Mouse (Mus musculus) heart, postnatal 0 days (tissue): ENCODE results near the gene Scn4a. TPM values are rescaled to one million over a fixed set of nuclear protein-coding genes. Genes with fewer than 3 reads are reported as not detected.

Experiments used
- ATAC-seq: fragments of 200-750 bp; cut with Nextera tagmentation; 2 replicates; pipeline ENCODE4 v1.8.0; 2017; ENCODE audit warnings: low read depth, moderate number of reproducible peaks, moderate library complexity; ENCODE audit not compliant: insufficient read depth
- DNase-seq: peaks from one replicate; pipeline ENCODE4 v3.0.0-alpha.2; 2016; ENCODE audit warnings: low spot score
- H3K27ac ChIP-seq: fragments of 300-500 bp; sonication (generic); 2 replicates; pipeline ENCODE4 v1.5.1; 2014; ENCODE audit warnings: low read depth, mild to moderate bottlenecking
- H3K27me3 ChIP-seq: fragments of 300-500 bp; sonication (generic); 2 replicates; pipeline ENCODE4 v1.6.1; 2014; ENCODE audit warnings: low read length, mixed read lengths; ENCODE audit not compliant: control insufficient read depth, insufficient read depth
- H3K36me3 ChIP-seq: fragments of 300-500 bp; sonication (generic); replicated peaks from 2 replicates; pipeline ENCODE4 v1.6.1; 2014; ENCODE audit warnings: low read length, mixed read lengths; ENCODE audit not compliant: control insufficient read depth, insufficient read depth
- H3K4me1 ChIP-seq: fragments of 300-500 bp; sonication (generic); 2 replicates; pipeline ENCODE4 v1.6.1; 2014; ENCODE audit warnings: antibody characterized with exemption; ENCODE audit not compliant: control insufficient read depth, insufficient read depth
- H3K4me2 ChIP-seq: fragments of 300-500 bp; sonication (generic); 2 replicates; pipeline ENCODE4 v1.6.1; 2014; ENCODE audit warnings: low read depth, mild to moderate bottlenecking, low read length, moderate library complexity
- H3K4me3 ChIP-seq: fragments of 300-500 bp; sonication (generic); 2 replicates; pipeline ENCODE4 v1.5.1; 2014; ENCODE audit warnings: low read depth, low read length
- H3K9ac ChIP-seq: fragments of 300-500 bp; sonication (generic); replicated peaks from 2 replicates; pipeline ENCODE4 v1.6.1; 2014; ENCODE audit warnings: low read depth, low read length, mixed read lengths
- H3K9me3 ChIP-seq: fragments of 300-500 bp; sonication (generic); replicated peaks from 2 replicates; pipeline ENCODE4 v1.6.1; 2016; ENCODE audit warnings: low read length; ENCODE audit not compliant: control insufficient read depth
- CTCF ChIP-seq: IDR thresholded peaks from 2 replicates; pipeline ENCODE4 v1.5.1; 2016; ENCODE audit warnings: antibody characterized with exemption, control low read depth, low read depth
- EP300 ChIP-seq: IDR thresholded peaks from 2 replicates; pipeline ENCODE4 v1.6.1; 2016; ENCODE audit warnings: antibody characterized with exemption, low read depth
- WGBS: fragments of 180-500 bp; shearing (Covaris S2); extraction: QIAGEN DNeasy Blood & Tissue Kit; methylation state at CpG from one replicate; pipeline ENCODE4 v1.1.7; 2014; 5-methylcytosine and 5-hydroxymethylcytosine counted together
- polyA plus RNA-seq: library from polyadenylated mRNA; unstranded; fragments of >200 nt; fragmentation: Nextera tagmentation; extraction: Ambion mirVana; gene quantifications from 2 replicates; pipeline ENCODE4 v1.2.1, GENCODE M21; 2015
- total RNA-seq: library from RNA; depleted of rRNA; stranded (reverse); fragments of >200 nt; gene quantifications from 2 replicates; pipeline ENCODE4 v1.2.3, GENCODE M21; 2014; ENCODE audit warnings: low replicate concordance

Scn4a gene
- total and polyA plus RNA-seq, 2 experiments from 2014 or later = 0.51 to 0.76 TPM

DNA sequence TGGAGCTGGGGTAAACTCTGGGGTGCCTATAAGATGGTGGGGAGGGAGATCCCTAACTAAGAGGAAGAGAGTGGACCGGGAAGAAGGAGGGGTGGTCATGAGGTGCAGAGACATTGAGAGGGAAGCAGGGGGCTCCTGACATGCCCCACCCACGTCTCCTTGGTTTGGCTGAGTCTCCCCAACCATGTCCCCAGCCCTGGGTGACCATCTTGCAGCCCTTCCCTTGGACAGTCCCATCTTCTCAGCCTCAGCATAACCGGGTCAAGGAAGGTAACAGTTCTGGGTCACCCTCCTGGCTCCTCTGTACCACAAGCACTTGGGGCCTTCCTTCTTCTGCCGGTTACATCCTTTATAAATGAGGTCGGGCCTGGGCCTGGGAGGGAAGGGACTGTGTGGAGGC lies 21.9 kb upstream of the Scn4a start:
- Histone ChIP-seq H3K27ac (peak overlapping the region; percentile 47; the same call in 1 of the 2 replicates), H3K4me1 (0 out of 2 replicates have a peak, but pooled peaks cover 4% of the 10 kb centered on the region), H3K9ac (no peak overlapping the region; the same call in 1 of the 2 replicates), H3K4me3 (no peak overlapping the region), H3K36me3 (peaks cover 9% of the 10 kb centered on the region; the same call in 1 of the 2 replicates), H3K27me3 (no peaks in the 10 kb centered on the region), H3K4me2 (peak overlapping the region; percentile 21; the same call in 1 of the 2 replicates), H3K9me3 (no peaks in the 10 kb centered on the region)
- DNase-seq = no peak
- ATAC-seq = no peak
- TF ChIP-seq EP300 (no peak), CTCF (no peak)
- 58% methylated on average over 5 of the region's 5 CpGs for WGBS

- H3K27ac ChIP-seq = peak overlapping the region; percentile 47; the same call in 1 of the 2 replicates
- H3K9me3 ChIP-seq = no peaks in the 10 kb centered on the region
- ATAC-seq = no peak
- peak overlapping the region; percentile 21; the same call in 1 of the 2 replicates for H3K4me2 ChIP-seq
- WGBS = 48% methylated on average over 9 of the region's 9 CpGs
- no peak overlapping the region for H3K4me3 ChIP-seq
- no peak for TF ChIP-seq EP300
- no peak for TF ChIP-seq CTCF
- no peak for DNase-seq
- H3K27me3 ChIP-seq = no peaks in the 10 kb centered on the region
- H3K36me3 ChIP-seq = peaks cover 9% of the 10 kb centered on the region; the same call in 1 of the 2 replicates
- 0 out of 2 replicates have a peak, but pooled peaks cover 4% of the 10 kb centered on the region for H3K4me1 ChIP-seq
- no peak overlapping the region for H3K9ac ChIP-seq
Observed at GRCm38 (mm10) chr11:106374559-106374958, 21.5 kb upstream of the Scn4a start.

- Histone ChIP-seq H3K9ac (no peak overlapping the region), H3K4me3 (no peak overlapping the region), H3K27ac (peak overlapping the region; percentile 47; the same call in 1 of the 2 replicates), H3K4me2 (no peak overlapping the region; the same call in 1 of the 2 replicates), H3K36me3 (peaks cover 9% of the 10 kb centered on the region; the same call in 1 of the 2 replicates), H3K4me1 (0 out of 2 replicates have a peak, but pooled peaks cover 4% of the 10 kb centered on the region), H3K9me3 (no peaks in the 10 kb centered on the region), H3K27me3 (no peaks in the 10 kb centered on the region)
- ATAC-seq (peak; percentile 30; the same call in 1 of the 2 replicates), DNase-seq (no peak)
- TF ChIP-seq EP300 = no peak
- no peak for TF ChIP-seq CTCF
- WGBS = 36% methylated on average over 11 of the region's 11 CpGs
Observed at GRCm38 (mm10) chr11:106373998-106374397, 20.9 kb upstream of the Scn4a start.

DNA sequence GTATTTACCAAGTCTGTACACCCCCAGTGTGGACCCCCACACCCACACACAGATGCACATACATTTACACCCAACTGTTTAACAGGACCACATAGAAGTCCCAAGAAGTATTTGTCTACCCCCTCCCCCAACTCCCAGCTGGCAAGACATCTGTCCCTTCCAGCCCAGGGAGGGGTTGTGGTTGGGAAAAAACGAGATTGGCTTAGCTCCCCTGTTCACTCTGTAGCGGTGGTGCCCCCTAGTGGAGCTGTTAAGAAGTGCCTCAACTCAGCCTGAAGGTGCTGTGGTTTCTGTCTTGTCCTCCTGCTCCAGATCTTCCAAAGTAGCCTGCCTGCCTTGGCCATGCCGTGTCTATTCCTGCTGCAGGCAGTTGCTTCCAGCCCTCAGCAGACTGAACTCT lies 13.2 kb upstream of the Scn4a start:
- Histone ChIP-seq H3K4me2 (no peak overlapping the region), H3K27me3 (no peaks in the 10 kb centered on the region), H3K4me1 (peaks cover 17% of the 10 kb centered on the region; the same call in 1 of the 2 replicates), H3K9me3 (no peaks in the 10 kb centered on the region), H3K4me3 (no peak overlapping the region), H3K36me3 (no peaks in the 10 kb centered on the region), H3K9ac (no peak overlapping the region), H3K27ac (no peak overlapping the region)
- TF ChIP-seq CTCF = peak; percentile 96
- no peak for TF ChIP-seq EP300
- peak; percentile 78 for DNase-seq
- peak; percentile 44; the same call in 1 of the 2 replicates for ATAC-seq
- WGBS = 7% methylated on average over 3 of the region's 3 CpGs

DNA sequence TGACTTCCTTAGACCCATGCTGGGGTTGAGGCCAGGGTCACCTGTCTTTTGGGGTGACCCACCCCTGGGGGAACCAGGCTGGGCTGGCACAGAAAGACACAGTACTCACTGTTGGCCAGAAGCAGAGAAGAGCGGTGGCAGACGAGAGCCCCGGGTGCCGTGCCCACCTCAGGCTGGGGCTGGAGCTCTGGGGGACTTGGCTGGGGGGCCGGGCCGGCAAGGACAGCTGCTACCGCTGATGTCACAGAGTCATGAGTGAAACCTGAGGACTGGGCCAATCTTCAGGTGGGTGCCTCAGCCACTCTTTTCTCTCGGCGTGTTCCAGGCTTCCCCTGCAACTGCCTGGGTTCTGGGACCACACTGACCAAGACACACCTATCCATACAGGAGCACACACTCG lies 12.3 kb upstream of the Scn4a start, which contains the start of gene Prr29:
Gene Prr29, plus strand, starts transcription at position 107 of the 400 bp plus-strand sequence.
- 0 out of 2 replicates have a peak, but pooled peaks have one; percentile 18 for ATAC-seq
- peak within 1 kb of the TSS; percentile 41; the same call in 1 of the 2 replicates for H3K9ac ChIP-seq

More for the DNA sequence above, 12.3 kb upstream of the Scn4a start, which contains the start of gene Prr29:
- peak within 1 kb of the TSS; percentile 48 for H3K4me2 ChIP-seq
- H3K9me3 ChIP-seq = no peaks in the 10 kb centered on the region
- H3K27ac ChIP-seq = peak within 1 kb of the TSS; percentile 49; the same call in 1 of the 2 replicates
- H3K4me1 ChIP-seq = peaks cover 17% of the 10 kb centered on the region; the same call in 1 of the 2 replicates
- H3K36me3 ChIP-seq = no peaks in the 10 kb centered on the region
- no peak for TF ChIP-seq EP300
- TF ChIP-seq CTCF = no peak
- no peak for DNase-seq
- WGBS = 45% methylated on average over 10 of the region's 10 CpGs
- H3K4me3 ChIP-seq = no peak within 1 kb of the TSS
- no peaks in the 10 kb centered on the region for H3K27me3 ChIP-seq
